Mouse (Mus musculus): ENCODE measurements around the gene Galnt17.

The Galnt17 gene

GRCm38 (mm10) chr5:130927138-130927793 is 381.0 kb downstream of the Galnt17 start:
- no peak for DNase-seq (ENCODE audit: low spot score)

GRCm38 (mm10) chr5:130925681-130926080 is 382.6 kb downstream of the Galnt17 start:
- DNase-seq (ENCODE audit: low spot score) = no peak

GRCm38 (mm10) chr5:130924245-130924827 is 384.0 kb downstream of the Galnt17 start:
- DNase-seq (ENCODE audit: low spot score) = no peak

GRCm38 (mm10) chr5:130919969-130920368 is 388.3 kb downstream of the Galnt17 start:
- DNase-seq (ENCODE audit: low spot score) = peak; percentile 27

GRCm38 (mm10) chr5:130914606-130915005 is 393.7 kb downstream of the Galnt17 start:
- DNase-seq (ENCODE audit: low spot score) = no peak

GRCm38 (mm10) chr5:130911551-130911950 is 396.7 kb downstream of the Galnt17 start:
- no peak for DNase-seq (ENCODE audit: low spot score)

- no peak for DNase-seq (ENCODE audit: low spot score)
These were observed 406.6 kb downstream of the Galnt17 start for GRCm38 (mm10) chr5:130901736-130902135.

- DNase-seq (ENCODE audit: low spot score) = no peak
These were observed 412.3 kb downstream of the Galnt17 start for GRCm38 (mm10) chr5:130895991-130896390.

- DNase-seq (ENCODE audit: low spot score) = no peak
These were observed 416.6 kb downstream of the Galnt17 start for GRCm38 (mm10) chr5:130891735-130892134.

GRCm38 (mm10) chr5:130880331-130880730 is 428.0 kb downstream of the Galnt17 start:
- DNase-seq (ENCODE audit: low spot score) = no peak

- no peak for DNase-seq (ENCODE audit: low spot score)
These were observed 432.9 kb downstream of the Galnt17 start for GRCm38 (mm10) chr5:130875391-130875790.

- DNase-seq (ENCODE audit: low spot score) = no peak
These were observed 437.2 kb downstream of the Galnt17 start for GRCm38 (mm10) chr5:130871086-130871485.

GRCm38 (mm10) chr5:130869869-130870268 is 438.4 kb downstream of the Galnt17 start:
- DNase-seq (ENCODE audit: low spot score) = no peak

- DNase-seq (ENCODE audit: low spot score) = peak; percentile 79
These were observed 446.0 kb downstream of the Galnt17 start for GRCm38 (mm10) chr5:130862302-130862701.

GRCm38 (mm10) chr5:130859736-130860135 is 448.6 kb downstream of the Galnt17 start:
- peak; percentile 38 for DNase-seq (ENCODE audit: low spot score)

GRCm38 (mm10) chr5:130858706-130859105 is 449.6 kb downstream of the Galnt17 start:
- DNase-seq (ENCODE audit: low spot score) = no peak

GRCm38 (mm10) chr5:130858148-130858547 is 450.1 kb downstream of the Galnt17 start:
- DNase-seq (ENCODE audit: low spot score) = peak; percentile 83

GRCm38 (mm10) chr5:130854430-130854829 is 453.9 kb downstream of the Galnt17 start:
- DNase-seq (ENCODE audit: low spot score) = no peak

GRCm38 (mm10) chr5:130853371-130853770 is 454.9 kb downstream of the Galnt17 start:
- peak; percentile 92 for DNase-seq (ENCODE audit: low spot score)

GRCm38 (mm10) chr5:130852182-130852581 is 456.1 kb downstream of the Galnt17 start:
- DNase-seq (ENCODE audit: low spot score) = no peak

- no peak for DNase-seq (ENCODE audit: low spot score)
These were observed 458.7 kb downstream of the Galnt17 start for GRCm38 (mm10) chr5:130849610-130850009.

GRCm38 (mm10) chr5:130848562-130848961 is 459.7 kb downstream of the Galnt17 start:
- DNase-seq (ENCODE audit: low spot score) = no peak

- DNase-seq (ENCODE audit: low spot score) = no peak
These were observed 482.5 kb downstream of the Galnt17 start for GRCm38 (mm10) chr5:130825797-130826196.
